In the genomic region with DNA sequence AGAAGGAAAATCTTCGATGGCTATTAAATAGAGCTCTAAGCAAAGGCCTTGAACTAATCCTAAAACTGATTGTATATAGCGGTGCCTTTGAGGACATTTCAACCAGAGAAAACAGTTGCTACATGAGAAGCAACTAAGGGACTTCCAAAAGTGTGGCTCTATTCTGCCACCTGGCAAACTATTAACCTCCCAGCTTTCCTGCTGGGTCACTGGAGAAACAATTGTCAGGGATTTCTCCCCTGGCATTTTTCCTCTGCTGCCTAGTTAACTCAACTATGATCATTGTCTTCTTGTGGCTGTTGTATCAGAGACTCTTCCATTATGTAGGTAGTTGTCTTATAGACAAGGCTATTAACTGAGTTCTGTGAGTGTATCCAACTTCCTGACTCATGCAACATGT, we compare ENCODE assay signal across 17 mouse cellular contexts.
"Had no signal": no experiment of that assay in that cellular context is flagged by ENCODE, and none has a peak within 500 bp of the region (broad histone marks: within the 10 kb centered on the region; RNA-seq: fewer than 3 reads in every experiment).

No protein-coding gene starts in this region.

- ATAC-seq: hindbrain, postnatal 0 days; intestine, embryonic 16.5 days; liver, embryonic 12.5 days had no signal

- DNase-seq: gastrocnemius, postnatal 14 days; gastrocnemius, postnatal 36 days; heart, adult 11 months; heart, adult 2 months; heart, postnatal 14 days; heart, postnatal 36 days; kidney, adult 11 months; kidney, adult 2 months; kidney, adult 9 months; kidney, postnatal 14 days; kidney, postnatal 36 days; layer of hippocampus, adult 9-11 months; layer of hippocampus, postnatal 36 days; left cerebral cortex, postnatal 4 days had no signal
